Mouse (Mus musculus) bone marrow, adult 2 months (tissue): Measurements from ENCODE around the gene Cenpx.

Experiments used
- CTCF ChIP-seq: fragments of 200-500 bp; IDR thresholded peaks from 2 replicates; pipeline ENCODE4 v1.5.1; 2011; ENCODE audit warnings: low read length, control low read depth; ENCODE audit not compliant: control insufficient read depth, insufficient read depth
- POLR2A ChIP-seq: fragments of 200-500 bp; IDR thresholded peaks from 2 replicates; pipeline ENCODE4 v1.6.1; 2011; ENCODE audit warnings: low read depth, mild to moderate bottlenecking, control low read depth, low read length, borderline replicate concordance; ENCODE audit not compliant: control insufficient read depth

DNA sequence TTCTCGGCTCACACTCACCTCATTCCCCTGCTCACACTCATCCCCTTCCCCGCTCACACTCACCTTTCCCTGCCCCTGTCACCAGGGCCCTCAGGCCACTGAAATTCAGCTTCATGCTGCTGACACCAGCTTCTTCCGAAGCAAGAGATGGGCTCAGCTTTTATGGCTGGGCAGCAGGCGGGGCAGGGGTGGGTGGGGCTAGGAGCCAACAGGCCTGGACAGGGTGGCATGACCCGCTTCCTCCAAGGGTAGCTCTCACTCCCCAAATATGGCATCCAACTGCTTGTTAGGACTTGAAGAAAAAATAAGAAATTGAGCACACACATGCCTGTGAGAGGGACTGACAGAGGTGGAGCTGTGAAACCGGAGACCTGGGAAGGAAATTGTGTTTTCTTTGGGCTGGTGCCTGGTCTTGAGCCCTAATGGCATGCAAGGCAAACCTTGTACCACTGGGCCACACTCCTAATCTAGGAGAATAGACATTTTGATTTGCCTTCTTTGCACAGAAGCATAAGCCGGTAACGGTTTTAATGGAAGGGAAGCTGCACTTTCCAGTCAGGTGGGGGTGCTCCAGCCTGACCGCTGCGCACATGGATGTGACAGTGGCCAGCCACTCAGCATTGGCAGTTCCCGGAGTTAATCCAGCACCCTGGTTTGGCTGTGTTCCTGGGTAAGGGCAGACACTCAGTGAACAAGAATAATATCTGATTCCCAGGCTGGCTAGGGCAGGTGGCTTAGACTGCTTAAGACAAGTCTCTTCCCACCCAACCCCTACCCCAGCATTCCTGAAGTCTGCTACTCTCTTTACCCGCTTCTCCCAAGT is 18.5 kb upstream of the Cenpx start, which contains the start of gene Cbr2:
- TF ChIP-seq CTCF (no peak), POLR2A (no peak)
